Mouse (Mus musculus) urinary bladder, postnatal 10 days (tissue): ENCODE data around the gene Amotl2.
"Not testable (repeated sequence)": the region's sequence is repeated elsewhere in the genome, so short reads cannot be mapped to it uniquely, and the experiment has no call there.

Experiments used
- DNase-seq: peaks from one replicate; pipeline ENCODE4 v3.0.0; 2022; ENCODE audit warnings: low spot score

Gene Amotl2

DNA sequence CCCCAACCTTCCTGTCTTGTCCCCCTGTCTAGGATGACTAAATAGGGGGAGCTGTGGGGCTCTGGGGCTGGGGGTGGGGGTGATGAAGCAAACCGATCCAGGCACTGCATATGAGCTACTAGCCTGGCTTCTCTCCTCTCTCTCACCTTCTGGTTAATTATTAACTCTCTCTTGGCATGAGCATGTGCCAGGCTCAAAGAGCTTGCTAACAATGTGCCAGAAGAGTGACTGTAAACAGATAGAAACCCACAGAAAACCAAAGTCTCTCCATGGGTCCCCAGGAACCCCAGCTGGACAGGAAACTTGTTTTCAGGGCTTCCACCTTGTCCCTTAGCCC is 18.2 kb downstream of the Amotl2 start:
- no peak for DNase-seq

DNA sequence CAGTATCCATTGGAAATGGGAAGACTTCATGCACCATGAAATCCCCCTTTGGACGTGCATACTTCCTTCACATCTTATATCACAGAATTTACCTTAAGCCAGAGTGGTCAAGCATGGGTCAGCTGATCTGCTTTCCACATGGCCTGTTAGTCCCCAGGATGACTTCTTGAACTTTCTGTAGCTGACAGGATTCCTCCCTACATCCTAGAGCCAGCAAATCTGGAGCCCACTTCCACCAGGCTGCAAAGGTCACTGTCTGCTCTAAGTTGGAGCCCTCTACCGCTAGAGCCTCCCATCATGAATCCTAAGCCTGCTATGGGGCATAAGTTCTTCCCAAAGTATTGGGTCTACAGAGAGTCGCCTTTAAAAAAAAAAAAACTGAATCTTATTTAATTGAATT is 18.8 kb downstream of the Amotl2 start:
- DNase-seq = no peak

DNA sequence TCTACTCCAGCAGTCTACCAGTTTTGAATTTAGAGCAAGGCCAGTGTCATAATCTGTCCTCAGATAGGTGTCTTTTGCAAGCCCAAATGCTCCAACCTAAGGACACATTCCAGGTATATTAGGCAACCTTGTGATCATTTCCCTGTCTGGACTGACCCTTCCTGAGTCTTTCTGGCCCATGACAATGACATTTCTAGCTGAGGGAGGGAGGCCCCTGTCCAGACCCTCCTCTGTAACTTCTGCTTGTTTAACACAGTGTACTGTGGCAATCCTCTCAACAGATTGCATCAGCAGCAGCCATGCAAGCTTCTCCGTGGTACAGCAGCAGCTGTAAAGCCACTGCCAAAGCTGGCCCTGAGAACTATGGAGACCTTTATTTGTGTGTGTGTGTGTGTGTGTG is 19.5 kb downstream of the Amotl2 start:
- no peak for DNase-seq

DNA sequence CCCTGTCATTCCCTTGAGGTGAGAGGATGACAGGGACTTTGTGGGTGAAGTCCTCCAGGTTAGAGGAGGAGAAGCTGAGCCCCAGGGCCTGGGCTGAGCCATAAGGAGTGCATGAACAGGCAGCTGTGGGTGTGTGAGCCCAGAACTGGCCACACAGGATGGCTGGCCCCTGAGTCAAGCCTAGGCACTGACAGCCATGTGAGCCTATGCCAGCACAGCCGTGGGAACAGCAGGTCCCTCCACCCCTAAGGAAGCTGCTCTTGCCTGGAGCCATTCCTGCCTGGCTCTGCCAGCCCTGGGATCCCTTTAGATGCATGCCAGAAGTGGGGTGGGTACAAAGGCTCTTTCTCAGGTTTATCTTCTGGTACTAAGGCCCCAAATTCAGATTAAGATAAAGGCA is 20.9 kb downstream of the Amotl2 start:
- DNase-seq = no peak

DNA sequence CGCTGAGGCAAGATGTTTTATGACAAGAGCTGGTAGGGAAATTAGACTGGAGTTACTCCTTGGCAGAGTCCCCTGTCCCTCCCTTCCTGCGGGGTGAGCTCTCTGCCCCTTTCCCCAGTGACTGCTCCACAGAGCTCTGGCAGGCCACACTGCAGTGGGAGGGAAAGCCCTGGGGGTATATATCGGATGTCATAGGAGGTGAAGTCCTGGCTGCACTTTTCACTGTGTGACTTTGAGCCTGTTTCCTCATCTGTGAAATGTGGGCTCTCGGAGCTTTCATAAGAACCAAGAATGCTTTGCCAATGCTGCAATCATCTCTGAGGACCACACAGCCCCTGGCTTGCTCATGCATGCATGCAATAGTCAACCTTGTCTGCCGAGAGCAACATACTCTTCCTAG is 30.3 kb downstream of the Amotl2 start:
- DNase-seq = no peak

DNA sequence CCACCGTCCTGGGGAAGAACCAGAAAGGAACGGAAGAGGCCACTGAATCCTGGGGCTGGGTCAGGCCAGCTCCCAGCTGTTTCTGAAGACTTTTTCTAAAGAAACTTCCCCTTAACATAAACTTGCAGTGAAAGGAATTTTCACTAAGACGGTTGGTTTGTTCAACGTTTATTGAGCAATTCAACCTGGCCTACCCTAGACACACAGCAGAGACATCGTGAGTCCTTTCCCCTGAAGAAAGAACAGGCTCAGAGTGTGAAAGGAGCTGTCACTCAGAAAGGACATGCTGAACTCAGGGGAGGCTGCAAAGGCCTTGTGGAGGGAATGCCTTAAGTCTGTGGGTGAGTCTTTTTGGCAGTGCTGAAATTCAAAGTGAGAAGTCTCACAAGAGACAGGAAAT is 31.4 kb downstream of the Amotl2 start:
- no peak for DNase-seq

GRCm38 (mm10) chr9:102749216-102749615 is 32.7 kb downstream of the Amotl2 start:
- DNase-seq = no peak

- DNase-seq = no peak
Observed at GRCm38 (mm10) chr9:102751632-102752303, 35.3 kb downstream of the Amotl2 start.

DNA sequence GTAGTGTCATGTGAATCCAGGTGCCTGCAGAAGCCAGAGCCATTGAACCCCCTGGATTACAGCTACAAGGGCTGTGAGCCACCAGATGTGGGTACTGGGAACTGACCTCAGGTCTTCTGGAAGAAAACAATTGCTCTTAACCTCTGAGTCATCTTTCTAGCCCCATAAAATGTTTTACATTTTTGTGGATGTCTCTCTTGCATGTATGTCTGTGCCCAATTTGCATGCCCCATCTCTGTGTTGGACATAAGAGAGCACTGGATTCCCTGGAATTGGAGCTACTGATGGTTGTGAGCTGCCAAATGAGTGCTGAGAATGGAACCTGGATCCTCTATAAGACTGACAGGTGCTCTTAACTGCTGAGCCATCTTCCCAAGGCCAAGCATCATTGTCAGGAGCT is 36.8 kb downstream of the Amotl2 start:
- DNase-seq = no peak

DNA sequence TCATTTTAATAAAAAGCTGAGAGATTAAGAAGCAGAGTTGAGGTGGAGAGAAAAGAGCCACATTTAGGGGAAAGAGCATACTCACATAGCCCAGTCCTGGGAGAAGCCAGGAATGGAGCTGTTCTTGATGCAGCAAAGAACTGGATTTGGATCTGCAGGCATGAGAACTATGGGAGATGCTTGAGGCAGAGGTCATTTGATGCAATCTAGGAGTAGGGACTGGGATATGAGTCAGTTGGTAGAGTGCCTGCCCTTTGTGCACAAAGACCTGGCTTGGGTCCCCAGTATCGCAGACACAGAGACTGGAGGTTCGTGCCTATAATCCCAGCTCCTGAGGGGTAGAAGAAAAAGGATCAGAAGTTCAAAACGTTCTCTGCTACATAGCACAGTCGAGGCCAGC is 38.7 kb downstream of the Amotl2 start:
- DNase-seq = no peak

DNA sequence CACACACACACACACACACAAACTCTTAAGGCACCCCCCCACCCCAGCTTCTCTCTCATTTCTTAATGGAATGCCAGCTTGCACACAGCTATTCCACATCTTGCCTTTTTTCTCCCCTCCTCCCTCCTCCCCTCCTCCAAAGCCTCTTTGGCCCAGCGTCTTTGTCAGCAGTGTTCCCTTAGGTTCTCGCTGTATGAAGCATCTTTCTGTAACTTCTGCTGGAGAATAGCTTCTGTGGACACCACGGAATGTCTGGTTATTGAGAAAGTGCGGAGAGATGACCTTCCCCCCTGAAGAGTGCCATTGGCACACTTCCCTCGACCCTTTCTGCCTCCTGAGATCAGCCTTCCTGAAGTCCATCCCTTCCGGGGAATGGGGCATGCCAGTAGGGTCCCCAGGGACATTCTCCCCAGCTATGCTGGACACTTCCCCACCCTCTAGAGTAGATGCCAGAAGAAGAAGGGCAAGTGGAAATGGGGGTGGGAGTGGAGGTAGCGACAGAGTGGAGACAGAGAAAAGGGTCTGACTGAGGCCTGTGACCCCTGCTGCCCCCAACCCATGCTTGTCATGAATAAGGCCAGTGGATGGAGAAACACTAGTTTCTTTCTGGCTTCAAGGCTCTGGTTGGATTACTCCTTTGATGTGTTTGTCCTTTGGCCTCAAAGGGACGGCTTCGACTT is 39.3 kb downstream of the Amotl2 start:
- no peak for DNase-seq

GRCm38 (mm10) chr9:102756352-102756751 is 39.9 kb downstream of the Amotl2 start:
- DNase-seq = no peak

DNA sequence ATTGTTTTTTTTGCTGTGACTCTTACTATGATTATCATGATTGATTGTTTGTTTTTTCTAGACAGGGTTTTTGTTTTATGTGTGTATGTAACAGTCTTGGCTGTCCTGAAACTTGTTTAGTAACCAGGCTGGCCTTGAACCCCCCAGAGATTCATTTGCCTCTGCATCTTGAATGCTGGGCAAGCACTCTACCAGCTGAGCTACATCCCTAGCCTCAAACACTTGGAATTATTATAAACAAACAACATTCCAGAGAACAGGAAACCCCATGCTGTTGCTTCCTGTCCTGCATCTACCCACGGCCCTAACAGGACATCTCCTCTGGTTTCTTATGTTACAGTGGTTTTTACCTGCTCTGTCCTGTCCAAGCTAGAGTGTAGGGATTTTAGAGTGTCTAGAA is 42.4 kb downstream of the Amotl2 start:
- no peak for DNase-seq

DNA sequence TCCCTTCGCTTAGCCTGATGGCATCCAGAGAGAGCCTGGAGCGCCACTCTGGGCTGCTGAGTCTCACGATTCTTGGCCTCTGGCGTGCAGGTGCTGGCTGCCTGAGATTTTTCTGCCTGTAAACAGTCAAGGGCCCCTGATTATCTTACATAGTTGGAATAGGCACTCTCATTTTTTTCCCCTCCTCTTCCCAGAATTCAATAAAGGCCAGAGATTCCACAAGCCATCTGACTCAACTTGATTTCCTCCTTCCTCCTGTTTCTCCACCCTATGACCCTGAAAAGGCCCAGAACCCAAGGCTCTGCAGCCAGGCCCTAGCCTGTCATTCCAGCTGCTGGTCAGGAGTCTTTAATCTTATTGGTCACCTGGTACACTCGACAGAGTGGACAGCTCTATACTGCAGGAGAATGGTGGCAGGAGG is 43.1 kb downstream of the Amotl2 start:
- DNase-seq = no peak

GRCm38 (mm10) chr9:102761599-102761998 is 45.1 kb downstream of the Amotl2 start:
- DNase-seq = no peak

DNA sequence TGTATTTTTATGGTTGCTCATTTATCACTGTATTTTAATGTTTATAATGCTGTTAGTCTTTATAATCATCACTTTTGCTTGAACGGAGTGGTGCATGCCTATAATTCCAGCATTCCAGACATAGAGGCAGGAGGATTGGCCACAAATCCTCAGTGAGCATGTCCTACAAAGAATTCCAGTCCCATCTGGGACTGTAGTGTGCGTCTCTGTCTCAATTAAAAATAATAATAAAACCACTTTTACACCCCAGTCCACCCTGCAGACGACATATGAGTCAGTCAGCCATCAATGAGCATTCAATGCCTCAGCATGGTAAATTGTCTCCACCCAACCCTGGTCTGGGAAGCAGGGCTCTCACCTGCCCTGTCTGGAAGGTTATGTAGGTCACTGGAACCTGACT is 46.4 kb downstream of the Amotl2 start:
- DNase-seq = no peak

DNA sequence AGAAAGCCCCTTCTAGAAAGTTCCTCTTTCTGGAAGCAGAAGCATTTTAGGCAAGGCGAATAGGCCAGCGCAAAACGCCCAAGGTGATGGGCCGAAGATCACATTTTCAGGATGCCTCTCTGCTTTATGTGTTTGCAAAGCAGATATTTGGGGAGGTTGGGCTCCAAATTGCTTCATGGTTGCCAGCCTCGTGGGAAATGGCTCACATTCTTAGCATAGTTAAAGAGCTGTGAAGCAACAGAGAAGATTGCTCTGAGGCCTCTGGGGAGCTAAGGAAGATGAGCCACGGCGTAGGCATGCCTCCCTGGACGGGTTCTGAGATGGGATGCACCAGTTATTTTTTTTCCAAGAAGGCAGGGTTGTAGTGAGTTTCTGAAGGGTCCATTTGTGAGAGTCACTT is 47.0 kb downstream of the Amotl2 start:
- DNase-seq = no peak

DNA sequence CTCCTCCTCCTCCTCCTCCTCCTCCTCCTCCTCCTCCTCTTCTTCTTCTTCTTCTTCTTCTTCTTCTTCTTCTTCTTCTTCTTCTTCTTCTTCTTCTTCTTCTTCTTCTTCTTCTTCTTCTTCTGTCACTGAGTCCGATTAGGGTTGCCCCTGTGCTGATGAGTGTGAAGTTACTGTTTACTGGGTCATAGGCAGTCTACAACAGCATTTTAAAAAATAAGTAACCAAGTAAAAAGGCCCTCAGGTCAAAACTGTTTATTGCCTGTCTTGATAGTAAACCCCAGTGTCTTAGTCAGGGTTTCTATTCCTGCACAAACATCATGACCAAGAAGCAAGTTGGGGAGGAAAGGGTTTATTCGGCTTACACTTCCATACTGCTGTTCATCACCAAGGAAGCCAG is 48.1 kb downstream of the Amotl2 start:
- DNase-seq = not testable (repeated sequence)

GRCm38 (mm10) chr9:102766741-102767140 is 50.3 kb downstream of the Amotl2 start:
- DNase-seq = no peak

DNA sequence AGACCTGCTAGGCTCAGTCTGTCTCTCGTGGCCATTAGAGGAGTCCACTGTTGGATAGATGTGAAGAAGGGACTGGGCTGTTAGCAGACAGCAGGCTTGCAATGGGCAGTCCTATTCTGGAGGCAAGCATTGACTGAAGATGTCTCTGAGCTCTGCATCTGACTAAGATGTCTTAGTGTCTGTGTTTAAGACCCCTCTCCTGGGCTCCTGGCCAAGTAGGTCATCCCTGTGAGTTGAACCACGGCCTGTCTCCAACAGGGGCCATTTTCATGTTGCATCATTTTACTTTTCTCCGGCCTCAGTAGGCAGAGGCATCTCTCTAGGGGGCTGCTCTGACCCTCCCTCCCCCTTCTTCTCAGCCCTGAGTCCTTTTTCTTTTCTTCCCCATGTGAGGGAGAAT is 52.8 kb downstream of the Amotl2 start:
- no peak for DNase-seq

DNA sequence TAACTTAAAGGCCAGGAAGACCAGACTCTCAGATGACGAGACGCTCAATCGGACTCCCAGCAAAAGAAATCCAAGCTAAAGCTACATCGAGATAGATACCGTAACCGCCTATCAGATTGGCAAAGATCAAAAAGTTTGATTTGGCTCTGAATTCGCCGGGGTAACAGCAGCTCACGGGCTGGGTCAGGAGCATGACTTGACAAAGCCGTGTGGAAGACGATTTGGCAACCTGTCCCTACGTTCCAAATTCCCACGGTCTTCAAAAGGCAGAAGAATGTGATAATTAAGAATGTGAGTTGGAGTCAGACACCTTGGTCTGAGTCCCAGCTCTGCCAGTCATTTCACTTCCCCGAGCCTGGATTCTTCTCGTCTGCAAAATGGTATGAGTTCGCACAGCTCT is 53.7 kb downstream of the Amotl2 start:
- DNase-seq = no peak

GRCm38 (mm10) chr9:102771308-102771895 is 54.9 kb downstream of the Amotl2 start:
- no peak for DNase-seq

DNA sequence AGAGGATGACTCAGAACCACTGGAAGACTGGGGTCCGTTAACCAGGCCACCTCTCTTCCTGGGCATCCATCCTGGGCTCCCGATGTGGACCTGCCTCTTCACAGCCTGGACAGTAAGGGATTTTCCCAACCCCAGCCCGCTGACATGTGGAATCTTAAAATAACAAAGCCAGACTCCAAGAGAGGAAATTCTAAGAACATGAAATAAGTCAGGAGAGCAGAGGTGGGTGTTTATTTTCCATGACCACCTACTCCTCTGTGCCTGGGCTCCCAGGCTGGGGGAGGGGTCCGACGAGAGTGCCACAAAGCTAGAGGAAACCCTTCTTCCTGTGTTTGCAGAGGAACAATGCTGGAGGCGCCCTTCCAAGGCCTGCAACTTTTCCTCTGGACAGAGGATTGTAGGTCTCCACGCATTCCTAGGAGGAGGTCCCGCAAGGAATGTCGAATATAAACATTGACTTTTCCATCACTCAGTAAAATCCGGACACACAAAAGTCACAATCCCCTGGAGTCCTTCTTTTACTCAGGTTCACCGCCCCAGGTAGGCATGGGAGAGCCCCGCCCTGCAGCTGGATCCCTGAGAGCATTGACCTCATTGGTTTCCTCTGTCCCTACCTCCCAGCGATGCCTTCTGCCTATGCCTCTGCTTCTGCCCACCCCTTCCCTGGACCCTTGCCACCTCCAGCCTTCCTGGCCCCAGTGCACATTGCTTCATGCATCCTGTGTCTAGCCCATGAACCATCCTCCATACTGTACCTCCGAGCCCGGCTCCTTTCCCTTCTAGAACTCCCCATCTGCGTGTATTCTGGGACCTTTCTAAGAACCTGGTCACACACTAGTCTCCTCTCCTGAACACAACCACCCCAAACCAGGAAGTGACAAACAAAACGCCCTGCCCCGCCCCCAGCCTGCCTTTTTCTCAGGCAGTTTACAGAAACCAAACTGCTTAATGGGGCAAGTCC is 61.4 kb downstream of the Amotl2 start:
- DNase-seq = no peak
